Mouse (Mus musculus) olfactory bulb, adult 2 months (tissue): ENCODE data around the gene Osbpl5.
A peak's percentile ranks its signal among the peaks of the same experiment; 100 is the strongest.

ENCODE experiments used
- CTCF ChIP-seq: fragments of 200-500 bp; IDR thresholded peaks from 2 replicates; pipeline ENCODE4 v1.5.1; 2012; ENCODE audit warnings: low read depth, mild to moderate bottlenecking, low read length, moderate library complexity; ENCODE audit not compliant: insufficient read depth
- POLR2A ChIP-seq: fragments of 200-500 bp; IDR thresholded peaks from 2 replicates; pipeline ENCODE4 v1.6.1; 2012; ENCODE audit warnings: mild to moderate bottlenecking, low read depth, low read length, moderate library complexity; ENCODE audit not compliant: insufficient read depth

- TF ChIP-seq CTCF (peak; percentile 11; the same call in 1 of the 2 replicates), POLR2A (no peak)
Observed at GRCm38 (mm10) chr7:143753990-143754715, 2.6 kb downstream of the Osbpl5 start.
